Mouse (Mus musculus) heart, postnatal 0 days (tissue): ENCODE results near the gene Fign. TPM values are rescaled to one million over a fixed set of nuclear protein-coding genes. Genes with fewer than 3 reads are reported as not detected.

Experiments used
- ATAC-seq: fragments of 200-750 bp; cut with Nextera tagmentation; 2 replicates; pipeline ENCODE4 v1.8.0; 2017; ENCODE audit warnings: low read depth, moderate number of reproducible peaks, moderate library complexity; ENCODE audit not compliant: insufficient read depth
- DNase-seq: peaks from one replicate; pipeline ENCODE4 v3.0.0-alpha.2; 2016; ENCODE audit warnings: low spot score
- H3K27ac ChIP-seq: fragments of 300-500 bp; sonication (generic); 2 replicates; pipeline ENCODE4 v1.5.1; 2014; ENCODE audit warnings: low read depth, mild to moderate bottlenecking
- H3K27me3 ChIP-seq: fragments of 300-500 bp; sonication (generic); 2 replicates; pipeline ENCODE4 v1.6.1; 2014; ENCODE audit warnings: low read length, mixed read lengths; ENCODE audit not compliant: control insufficient read depth, insufficient read depth
- H3K36me3 ChIP-seq: fragments of 300-500 bp; sonication (generic); replicated peaks from 2 replicates; pipeline ENCODE4 v1.6.1; 2014; ENCODE audit warnings: low read length, mixed read lengths; ENCODE audit not compliant: control insufficient read depth, insufficient read depth
- H3K4me1 ChIP-seq: fragments of 300-500 bp; sonication (generic); 2 replicates; pipeline ENCODE4 v1.6.1; 2014; ENCODE audit warnings: antibody characterized with exemption; ENCODE audit not compliant: control insufficient read depth, insufficient read depth
- H3K4me2 ChIP-seq: fragments of 300-500 bp; sonication (generic); 2 replicates; pipeline ENCODE4 v1.6.1; 2014; ENCODE audit warnings: low read depth, mild to moderate bottlenecking, low read length, moderate library complexity
- H3K4me3 ChIP-seq: fragments of 300-500 bp; sonication (generic); 2 replicates; pipeline ENCODE4 v1.5.1; 2014; ENCODE audit warnings: low read depth, low read length
- H3K9ac ChIP-seq: fragments of 300-500 bp; sonication (generic); replicated peaks from 2 replicates; pipeline ENCODE4 v1.6.1; 2014; ENCODE audit warnings: low read depth, low read length, mixed read lengths
- H3K9me3 ChIP-seq: fragments of 300-500 bp; sonication (generic); replicated peaks from 2 replicates; pipeline ENCODE4 v1.6.1; 2016; ENCODE audit warnings: low read length; ENCODE audit not compliant: control insufficient read depth
- CTCF ChIP-seq: IDR thresholded peaks from 2 replicates; pipeline ENCODE4 v1.5.1; 2016; ENCODE audit warnings: antibody characterized with exemption, control low read depth, low read depth
- EP300 ChIP-seq: IDR thresholded peaks from 2 replicates; pipeline ENCODE4 v1.6.1; 2016; ENCODE audit warnings: antibody characterized with exemption, low read depth
- WGBS: fragments of 180-500 bp; shearing (Covaris S2); extraction: QIAGEN DNeasy Blood & Tissue Kit; methylation state at CpG from one replicate; pipeline ENCODE4 v1.1.7; 2014; 5-methylcytosine and 5-hydroxymethylcytosine counted together
- polyA plus RNA-seq: library from polyadenylated mRNA; unstranded; fragments of >200 nt; fragmentation: Nextera tagmentation; extraction: Ambion mirVana; gene quantifications from 2 replicates; pipeline ENCODE4 v1.2.1, GENCODE M21; 2015
- total RNA-seq: library from RNA; depleted of rRNA; stranded (reverse); fragments of >200 nt; gene quantifications from 2 replicates; pipeline ENCODE4 v1.2.3, GENCODE M21; 2014; ENCODE audit warnings: low replicate concordance

Gene Fign
- total and polyA plus RNA-seq, 2 experiments from 2014 or later = 5.2 to 6.4 TPM

DNA sequence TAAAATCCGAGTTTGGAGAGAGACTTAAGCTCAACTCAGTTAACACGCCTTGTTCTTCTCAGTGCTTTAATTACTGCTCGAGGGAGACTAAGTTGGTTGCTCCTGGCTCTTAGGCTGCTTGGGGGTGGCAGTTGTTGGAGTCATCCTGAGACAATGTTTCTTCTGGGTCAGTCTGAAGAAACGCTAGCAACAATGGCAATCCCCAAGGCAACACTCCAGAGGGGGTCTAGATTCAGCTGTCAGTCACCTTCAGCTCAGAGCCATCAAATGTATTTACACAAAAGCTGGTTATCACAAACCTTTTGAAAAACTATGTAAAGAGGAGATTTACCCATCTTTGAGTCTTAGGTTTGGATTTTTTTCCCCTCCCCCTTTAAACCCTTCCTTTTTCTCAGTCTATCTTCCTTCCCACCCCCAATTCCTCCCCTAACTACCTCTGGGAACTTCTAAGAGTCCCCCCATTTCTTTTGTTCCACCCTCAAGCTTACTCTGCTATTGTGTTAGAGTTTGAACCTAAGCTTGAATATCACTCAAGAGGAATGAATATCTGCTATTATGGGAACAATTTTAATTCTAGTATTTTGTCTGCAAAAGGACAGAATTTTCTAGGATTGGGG is 171.2 kb downstream of the Fign start:
- Histone ChIP-seq H3K4me2 (no peak overlapping the region), H3K9me3 (no peaks in the 10 kb centered on the region), H3K36me3 (no peaks in the 10 kb centered on the region), H3K27me3 (no peaks in the 10 kb centered on the region), H3K9ac (no peak overlapping the region), H3K4me1 (no peaks in the 10 kb centered on the region), H3K27ac (no peak overlapping the region), H3K4me3 (no peak overlapping the region)
- no peak for TF ChIP-seq CTCF
- TF ChIP-seq EP300 = no peak
- no peak for ATAC-seq
- 38% methylated on average over 4 of the region's 4 CpGs for WGBS
- DNase-seq = no peak

DNA sequence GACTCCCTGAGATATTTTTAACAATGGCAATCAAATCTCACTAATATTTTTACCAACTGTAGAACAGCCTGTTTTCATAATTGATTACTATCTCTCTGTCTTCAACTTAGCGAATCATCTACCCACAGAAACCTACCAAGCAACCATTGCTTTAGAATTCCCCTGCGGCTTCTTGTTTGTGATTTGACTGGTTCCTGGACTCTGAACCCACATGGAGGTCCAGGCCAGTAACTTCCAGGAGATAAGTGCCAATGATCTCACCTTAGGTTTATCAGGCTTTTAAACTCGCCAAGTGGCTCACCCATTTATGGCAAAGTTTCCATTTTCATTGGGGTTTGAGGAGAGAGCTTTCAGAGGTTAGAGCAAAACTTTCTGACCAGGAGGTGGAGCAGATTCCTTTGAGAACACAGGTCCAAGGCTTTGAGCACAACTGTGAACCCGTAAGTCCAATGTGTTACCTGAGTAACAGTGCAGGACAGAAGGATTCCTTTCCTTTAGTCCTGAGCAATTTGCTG is 172.1 kb downstream of the Fign start:
- Histone ChIP-seq H3K4me2 (no peak overlapping the region), H3K9me3 (no peaks in the 10 kb centered on the region), H3K36me3 (no peaks in the 10 kb centered on the region), H3K4me1 (no peaks in the 10 kb centered on the region; the same call in 1 of the 2 replicates), H3K27ac (no peak overlapping the region), H3K9ac (no peak overlapping the region), H3K4me3 (no peak overlapping the region), H3K27me3 (no peaks in the 10 kb centered on the region)
- no peak for ATAC-seq
- no peak for DNase-seq
- no peak for TF ChIP-seq EP300
- peak; percentile 14; the same call in 1 of the 2 replicates for TF ChIP-seq CTCF
- WGBS = 71% methylated on average over 4 of the region's 4 CpGs
